Mouse (Mus musculus) midbrain, embryonic 13.5 days (tissue): ENCODE results near the gene Haghl. TPM values are rescaled to one million over a fixed set of nuclear protein-coding genes. Genes with fewer than 3 reads are reported as not detected.

Source experiments
- ATAC-seq: fragments of 200-750 bp; cut with Nextera tagmentation; 2 replicates; pipeline ENCODE4 v1.8.0; 2017; ENCODE audit warnings: mild to moderate bottlenecking, moderate TSS enrichment, moderate library complexity
- H3K27ac ChIP-seq: fragments of 300-500 bp; sonication (generic); 2 replicates; pipeline ENCODE4 v1.5.1; 2015; ENCODE audit warnings: inconsistent platforms, mild to moderate bottlenecking, moderate library complexity
- H3K27me3 ChIP-seq: fragments of 300-500 bp; sonication (generic); 2 replicates; pipeline ENCODE4 v1.6.1; 2015; ENCODE audit warnings: mild to moderate bottlenecking, inconsistent platforms
- H3K36me3 ChIP-seq: fragments of 300-500 bp; sonication (generic); 2 replicates; pipeline ENCODE4 v1.6.1; 2015; ENCODE audit warnings: mild to moderate bottlenecking, inconsistent platforms
- H3K4me1 ChIP-seq: fragments of 300-500 bp; sonication (generic); replicated peaks from 2 replicates; pipeline ENCODE4 v1.6.1; 2015; ENCODE audit warnings: inconsistent platforms
- H3K4me2 ChIP-seq: fragments of 300-500 bp; sonication (generic); replicated peaks from 2 replicates; pipeline ENCODE4 v1.6.1; 2015; ENCODE audit warnings: moderate library complexity, mild to moderate bottlenecking, inconsistent platforms
- H3K4me3 ChIP-seq: fragments of 300-500 bp; sonication (generic); replicated peaks from 2 replicates; pipeline ENCODE4 v1.5.1; 2015; ENCODE audit warnings: mild to moderate bottlenecking, inconsistent platforms
- H3K9ac ChIP-seq: fragments of 300-500 bp; sonication (generic); replicated peaks from 2 replicates; pipeline ENCODE4 v1.6.1; 2015; ENCODE audit warnings: mild to moderate bottlenecking, inconsistent platforms
- H3K9me3 ChIP-seq: fragments of 300-500 bp; sonication (generic); 2 replicates; pipeline ENCODE4 v1.6.1; 2016; ENCODE audit warnings: mild to moderate bottlenecking, inconsistent platforms
- WGBS: fragments of 180-500 bp; shearing (Covaris S2); methylation state at CpG from one replicate; pipeline ENCODE4 v1.1.7; 2015; 5-methylcytosine and 5-hydroxymethylcytosine counted together
- polyA plus RNA-seq: library from polyadenylated mRNA; unstranded; fragments of >200 nt; fragmentation: Nextera tagmentation; extraction: Ambion mirVana; gene quantifications from 2 replicates; pipeline ENCODE4 v1.2.1, GENCODE M21; 2015

The Haghl gene
- 137 and 157 TPM in 2 replicates for polyA plus RNA-seq

DNA sequence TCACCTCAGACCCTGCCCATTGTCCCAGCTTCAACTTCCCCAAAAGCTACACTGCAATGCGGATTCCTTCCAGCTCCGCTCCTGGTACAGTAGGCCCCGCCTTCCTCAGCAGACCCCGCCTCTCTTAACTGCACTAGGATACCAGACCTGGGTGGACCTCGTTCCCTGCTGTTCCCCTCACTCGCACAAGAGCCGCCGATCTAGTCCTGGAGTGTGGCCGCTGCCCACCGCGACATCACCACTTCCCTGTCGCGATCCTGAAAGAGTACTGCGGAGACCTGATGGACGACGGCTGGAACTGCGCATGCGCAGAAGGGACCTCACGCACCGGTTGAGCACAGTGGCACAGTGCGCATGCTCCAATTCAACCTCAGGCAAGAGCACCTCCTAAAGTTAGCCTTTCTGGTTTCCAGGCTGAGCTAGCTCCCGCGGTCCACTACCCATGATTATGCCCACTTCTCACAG, at the start of gene Haghl:
Haghl (minus strand) TSS at position 393 of the 465 bp plus-strand sequence.
- H3K4me3 ChIP-seq, result peak within 1 kb of the TSS; percentile 69
- peaks cover 64% of the 10 kb centered on the region for H3K36me3 ChIP-seq
- ATAC-seq, result peak; percentile 87

DNA sequence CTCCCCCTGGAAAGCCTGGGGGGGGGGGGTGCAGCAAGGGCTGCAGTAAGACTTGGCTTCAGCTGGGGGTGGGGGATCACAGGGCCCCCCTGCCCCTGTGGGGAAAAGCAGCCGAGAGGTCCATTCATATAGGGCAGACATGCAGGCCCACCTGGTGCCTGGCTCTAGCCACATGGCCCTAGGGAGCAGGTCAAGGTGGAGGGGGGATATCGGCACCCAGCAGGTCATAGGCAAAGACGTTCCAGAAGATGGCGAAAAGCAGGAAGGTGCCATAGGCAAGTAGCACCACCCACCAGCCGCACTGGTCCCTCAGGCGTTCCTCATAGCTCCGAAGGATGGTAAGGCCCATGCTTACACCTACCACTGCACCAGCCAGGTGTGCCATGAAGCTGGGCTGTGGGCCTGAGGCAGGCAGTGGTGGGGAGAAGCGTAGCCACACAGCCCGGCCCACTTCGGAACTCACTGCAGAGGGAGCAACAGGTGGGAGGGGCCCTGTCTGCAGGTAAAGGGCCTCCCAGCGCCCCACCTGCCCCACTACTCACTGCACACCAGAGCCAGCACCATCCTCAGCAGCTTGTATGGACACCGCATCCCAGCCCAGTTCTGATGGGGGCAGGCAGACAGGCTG, 49.2 kb upstream of the Haghl start:
- Histone ChIP-seq H3K27ac (peak overlapping the region; percentile 95; the same call in 1 of the 2 replicates), H3K9ac (peak overlapping the region; percentile 91), H3K36me3 (peaks cover 46% of the 10 kb centered on the region), H3K4me3 (peak overlapping the region; percentile 88), H3K9me3 (no peaks in the 10 kb centered on the region), H3K4me2 (peak overlapping the region; percentile 98), H3K4me1 (peaks cover 77% of the 10 kb centered on the region), H3K27me3 (no peaks in the 10 kb centered on the region)
- WGBS, result 89% methylated on average over 12 of the region's 12 CpGs
- no peak for ATAC-seq

More for the DNA sequence above, at the start of gene Haghl:
- Histone ChIP-seq H3K27ac (peak within 1 kb of the TSS; percentile 77), H3K4me2 (peak within 1 kb of the TSS; percentile 82), H3K9ac (peak within 1 kb of the TSS; percentile 84), H3K27me3 (no peaks in the 10 kb centered on the region), H3K4me1 (peaks cover 26% of the 10 kb centered on the region), H3K9me3 (no peaks in the 10 kb centered on the region)
- WGBS, result under 1% methylated on average over 23 of the region's 23 CpGs

DNA sequence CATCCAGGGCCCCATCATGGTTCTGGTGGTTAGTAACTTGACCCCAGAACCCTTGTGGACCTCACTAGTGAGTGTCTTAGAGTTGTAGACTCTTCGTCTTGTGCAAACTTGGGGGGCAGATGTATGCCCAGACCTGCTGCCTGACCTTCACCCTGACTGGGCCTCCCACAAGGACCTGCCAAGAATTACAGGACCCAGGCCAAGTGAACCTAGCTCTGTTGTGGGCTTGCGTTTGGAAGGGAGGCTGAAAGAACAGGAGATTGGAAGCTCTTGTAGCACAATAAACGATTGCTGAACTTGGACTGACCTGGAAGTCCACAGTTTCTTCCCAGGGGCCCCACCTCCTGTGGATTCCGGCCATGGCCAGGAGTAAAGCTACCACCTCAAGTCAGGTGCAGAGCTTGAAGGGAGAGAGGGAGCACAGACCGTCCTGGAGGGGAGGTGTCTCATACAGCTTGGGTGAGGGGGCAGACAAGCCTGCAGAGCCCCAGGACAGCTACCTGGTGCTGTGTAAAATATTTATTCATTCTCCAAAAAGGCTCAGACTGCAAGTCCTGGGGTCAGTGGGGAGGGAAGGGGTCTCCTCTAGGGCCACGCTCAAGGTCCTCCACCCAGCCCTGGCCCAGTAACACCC, 48.6 kb upstream of the Haghl start:
- Histone ChIP-seq H3K27ac (peak overlapping the region; percentile 95), H3K27me3 (no peaks in the 10 kb centered on the region), H3K9me3 (no peaks in the 10 kb centered on the region), H3K36me3 (peaks cover 42% of the 10 kb centered on the region), H3K4me2 (peak overlapping the region; percentile 98), H3K9ac (peak overlapping the region; percentile 91), H3K4me3 (peak overlapping the region; percentile 88), H3K4me1 (peaks cover 82% of the 10 kb centered on the region)
- WGBS, result 57% methylated on average over 6 of the region's 6 CpGs
- ATAC-seq, result no peak

GRCm38 (mm10) chr17:25833291-25833663, 47.8 kb upstream of the Haghl start, which contains the start of gene Stub1:
TSS of gene Stub1 (minus strand) at chr17:25833404.
- peaks cover 38% of the 10 kb centered on the region for H3K36me3 ChIP-seq
- under 1% methylated on average over 24 of the region's 24 CpGs for WGBS
- no peaks in the 10 kb centered on the region for H3K9me3 ChIP-seq
- peak within 1 kb of the TSS; percentile 88 for H3K4me3 ChIP-seq
- H3K4me1 ChIP-seq, result peaks cover 83% of the 10 kb centered on the region
- H3K27me3 ChIP-seq, result no peaks in the 10 kb centered on the region
- ATAC-seq, result no peak
- peak within 1 kb of the TSS; percentile 95 for H3K27ac ChIP-seq
- H3K9ac ChIP-seq, result peak within 1 kb of the TSS; percentile 91
- peak within 1 kb of the TSS; percentile 98 for H3K4me2 ChIP-seq

- H3K4me1 ChIP-seq, result peaks cover 83% of the 10 kb centered on the region
- no peaks in the 10 kb centered on the region for H3K27me3 ChIP-seq
- no peaks in the 10 kb centered on the region for H3K9me3 ChIP-seq
- peaks cover 38% of the 10 kb centered on the region for H3K36me3 ChIP-seq
- peak; percentile 89 for ATAC-seq
- peak overlapping the region; percentile 98 for H3K4me2 ChIP-seq
- WGBS, result under 1% methylated on average over 73 of the region's 77 CpGs
- H3K9ac ChIP-seq, result peak overlapping the region; percentile 91
- H3K27ac ChIP-seq, result peak overlapping the region; percentile 95
- H3K4me3 ChIP-seq, result peak overlapping the region; percentile 88
Observed at GRCm38 (mm10) chr17:25832436-25833290, 47.2 kb upstream of the Haghl start.

DNA sequence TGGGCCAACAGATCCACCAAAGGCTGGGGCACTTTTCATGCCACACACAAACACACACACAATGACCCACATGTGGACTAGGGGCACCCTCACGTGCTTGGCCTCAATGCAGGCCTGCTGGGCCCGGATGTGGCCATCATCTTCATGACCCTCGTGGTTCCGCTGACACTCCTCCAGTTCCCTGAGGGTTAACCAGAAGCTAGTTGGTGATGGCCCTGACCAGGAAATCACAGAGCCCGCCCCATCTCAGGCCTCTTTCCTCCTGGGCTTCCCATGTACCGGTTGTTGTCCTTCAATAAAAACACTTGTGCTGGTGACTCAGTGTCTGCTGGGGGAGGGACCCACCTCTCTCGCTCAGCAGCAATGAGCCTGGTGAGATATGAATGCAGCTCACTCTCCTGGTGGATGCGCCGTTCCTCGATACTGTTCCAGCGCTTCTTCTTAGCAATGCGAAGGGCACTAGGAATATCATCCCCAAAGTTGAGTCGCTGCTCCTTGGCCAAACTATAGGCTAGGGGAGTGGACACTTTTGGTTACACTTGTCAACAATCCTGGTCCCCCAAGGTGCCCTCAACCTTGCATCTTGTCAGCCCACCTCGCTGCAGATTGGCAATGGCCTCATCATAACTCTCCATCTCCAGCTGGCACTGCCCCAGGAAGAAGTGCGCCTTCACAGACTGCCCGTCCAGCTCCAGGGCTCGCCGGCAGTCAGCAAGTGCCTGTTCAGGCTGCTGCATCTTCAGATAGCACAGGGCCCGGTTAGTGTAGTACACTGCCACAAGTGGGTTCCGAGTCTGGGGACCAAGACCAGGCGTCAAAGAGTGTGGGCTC, 46.2 kb upstream of the Haghl start:
- H3K36me3 ChIP-seq, result peaks cover 48% of the 10 kb centered on the region

DNA sequence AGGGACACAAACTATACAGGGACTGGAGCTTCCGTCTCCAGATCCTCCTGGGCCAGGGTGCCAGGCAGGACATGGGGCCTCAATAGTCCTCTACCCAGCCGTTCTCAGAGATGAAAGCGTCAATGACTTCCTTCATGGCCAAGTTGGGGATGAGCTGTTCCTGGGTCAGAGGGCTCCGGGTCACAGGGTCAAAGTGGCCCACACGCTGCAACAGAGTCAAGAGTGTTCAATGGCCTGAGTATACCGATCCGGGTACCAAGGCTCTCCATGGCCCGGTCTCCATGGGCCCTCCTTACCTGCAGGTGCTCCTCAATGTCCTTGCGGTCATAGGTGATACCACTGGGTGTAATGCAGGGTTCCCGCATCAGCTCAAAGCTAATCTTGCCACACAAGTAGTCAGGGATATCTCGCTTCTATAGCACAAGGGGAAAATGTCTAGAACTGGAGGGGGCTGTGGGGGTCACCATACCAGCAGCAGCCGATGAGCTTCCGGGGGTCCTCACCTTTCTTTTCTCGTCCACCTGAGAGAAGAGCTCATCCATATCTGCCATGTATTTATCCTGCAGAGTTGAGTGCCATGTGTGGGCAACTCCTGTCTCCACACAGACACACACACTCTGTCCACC, 45.4 kb upstream of the Haghl start:
- ATAC-seq, result no peak
- Histone ChIP-seq H3K9ac (peak overlapping the region; percentile 91; the same call in 1 of the 2 replicates), H3K27me3 (no peaks in the 10 kb centered on the region), H3K36me3 (peaks cover 55% of the 10 kb centered on the region), H3K9me3 (no peaks in the 10 kb centered on the region), H3K27ac (no peak overlapping the region), H3K4me3 (peak overlapping the region; percentile 53), H3K4me1 (peaks cover 83% of the 10 kb centered on the region), H3K4me2 (peak overlapping the region; percentile 98)
- WGBS, result 87% methylated on average over 14 of the region's 14 CpGs

More for the DNA sequence above, 46.2 kb upstream of the Haghl start:
- no peaks in the 10 kb centered on the region for H3K9me3 ChIP-seq
- H3K27me3 ChIP-seq, result no peaks in the 10 kb centered on the region
- peak overlapping the region; percentile 88 for H3K4me3 ChIP-seq
- 65% methylated on average over 21 of the region's 21 CpGs for WGBS
- H3K4me2 ChIP-seq, result peak overlapping the region; percentile 98
- peak overlapping the region; percentile 95; the same call in 1 of the 2 replicates for H3K27ac ChIP-seq
- H3K9ac ChIP-seq, result peak overlapping the region; percentile 91
- no peak for ATAC-seq
- H3K4me1 ChIP-seq, result peaks cover 83% of the 10 kb centered on the region

DNA sequence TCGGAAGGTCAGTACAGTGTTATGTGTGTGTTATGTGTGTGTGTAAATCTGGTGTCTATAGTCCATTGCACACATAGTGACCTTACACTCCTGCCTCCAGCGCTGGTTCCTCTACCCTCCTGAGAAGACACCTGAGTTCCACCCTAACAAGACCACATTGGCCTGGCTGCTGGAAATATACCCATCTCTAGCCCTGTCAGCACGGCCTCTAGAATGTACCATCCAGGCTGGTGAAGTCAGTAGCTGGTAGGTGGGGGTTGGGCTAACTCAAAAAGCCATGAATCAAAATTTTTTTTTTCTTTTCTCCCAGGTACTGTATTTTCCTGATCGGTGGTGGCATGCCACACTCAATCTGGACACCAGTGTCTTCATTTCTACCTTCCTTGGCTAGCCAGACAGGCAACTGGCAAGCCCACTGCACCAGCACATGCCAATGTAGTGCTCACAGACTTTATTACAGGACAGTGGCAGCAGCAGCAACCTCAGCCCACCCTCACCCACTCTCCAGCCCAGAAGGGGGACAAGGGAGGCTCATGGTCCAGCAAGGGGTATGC, 44.8 kb upstream of the Haghl start:
- WGBS, result 88% methylated on average over 4 of the region's 4 CpGs
- peak overlapping the region; percentile 53 for H3K4me3 ChIP-seq
- no peak overlapping the region for H3K9ac ChIP-seq
- H3K4me2 ChIP-seq, result peak overlapping the region; percentile 98
- H3K4me1 ChIP-seq, result peaks cover 82% of the 10 kb centered on the region
- H3K27me3 ChIP-seq, result no peaks in the 10 kb centered on the region
- H3K36me3 ChIP-seq, result peaks cover 58% of the 10 kb centered on the region
- H3K27ac ChIP-seq, result no peak overlapping the region
- no peaks in the 10 kb centered on the region for H3K9me3 ChIP-seq
- ATAC-seq, result no peak

DNA sequence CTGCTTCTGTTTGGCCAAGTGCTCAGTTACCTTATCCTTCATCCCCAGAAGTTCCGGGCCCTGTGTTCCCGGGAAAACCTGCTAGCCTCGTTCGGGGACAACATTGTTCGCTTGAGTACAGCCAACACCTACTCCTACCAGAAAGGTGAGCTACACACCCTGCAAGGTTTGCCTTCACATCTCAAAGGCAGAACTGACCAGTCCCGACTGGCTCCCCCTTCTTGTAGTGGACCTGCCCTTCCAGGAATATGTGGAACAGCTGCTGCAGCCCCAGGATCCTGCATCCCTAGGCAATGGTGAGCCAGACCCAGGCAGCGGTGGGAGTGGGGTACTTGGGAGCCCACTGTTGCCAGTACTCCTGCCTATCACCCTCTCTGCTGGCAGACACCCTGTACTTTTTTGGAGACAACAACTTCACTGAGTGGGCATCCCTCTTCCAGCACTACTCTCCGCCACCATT, 44.1 kb upstream of the Haghl start:
- Histone ChIP-seq H3K27me3 (no peaks in the 10 kb centered on the region), H3K27ac (peak overlapping the region; percentile 92), H3K9me3 (no peaks in the 10 kb centered on the region), H3K4me2 (peak overlapping the region; percentile 95), H3K4me3 (peak overlapping the region; percentile 53), H3K9ac (peak overlapping the region; percentile 81), H3K4me1 (peaks cover 82% of the 10 kb centered on the region), H3K36me3 (peaks cover 51% of the 10 kb centered on the region)
- 47% methylated on average over 8 of the region's 8 CpGs for WGBS
- no peak for ATAC-seq

- no peaks in the 10 kb centered on the region for H3K27me3 ChIP-seq
- WGBS, result under 1% methylated on average over 32 of the region's 32 CpGs
- peaks cover 51% of the 10 kb centered on the region for H3K36me3 ChIP-seq
Observed at GRCm38 (mm10) chr17:25828712-25829557, 43.5 kb upstream of the Haghl start, which contains the start of gene Jmjd8. TSS of gene Jmjd8 (plus strand) at chr17:25828867.

More at GRCm38 (mm10) chr17:25828712-25829557, 43.5 kb upstream of the Haghl start, which contains the start of gene Jmjd8:
- Histone ChIP-seq H3K4me3 (peak within 1 kb of the TSS; percentile 53), H3K9ac (peak within 1 kb of the TSS; percentile 81), H3K27ac (peak within 1 kb of the TSS; percentile 92), H3K9me3 (no peaks in the 10 kb centered on the region), H3K4me2 (peak within 1 kb of the TSS; percentile 95), H3K4me1 (peaks cover 82% of the 10 kb centered on the region)
- ATAC-seq, result peak; percentile 58
